9 mouse cellular contexts compared by ENCODE assay signal in the genomic region with DNA sequence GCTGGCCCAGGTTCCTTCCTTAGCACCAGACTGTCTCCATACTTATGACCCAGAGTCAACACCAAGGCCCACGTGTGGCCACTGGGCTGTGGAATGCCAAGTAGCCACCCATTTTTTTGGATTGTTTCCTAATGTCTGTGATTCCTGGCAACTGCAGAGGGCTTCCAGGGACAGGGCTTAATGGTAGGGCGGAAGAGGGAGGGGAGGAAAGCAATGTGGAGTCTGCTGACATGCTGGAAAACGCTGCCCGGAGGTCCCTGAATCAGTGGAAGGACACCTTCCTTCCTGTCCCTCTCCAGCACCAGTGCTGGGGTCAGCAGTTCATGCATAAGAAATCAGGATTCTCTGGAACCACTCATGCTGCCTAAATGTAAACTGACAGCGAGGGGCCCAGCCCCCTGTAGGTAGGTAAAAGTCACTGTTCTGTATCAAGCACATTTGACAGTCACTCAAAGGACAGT.
DNase-seq lines count a peak whose midpoint lies in the region; ATAC-seq and TF ChIP-seq lines count a peak whose summit lies in the region.
"Had no signal": no experiment of that assay in that cellular context is flagged by ENCODE, and none has a peak within 500 bp of the region (broad histone marks: within the 10 kb centered on the region; RNA-seq: fewer than 3 reads in every experiment).

No protein-coding gene starts in this region.

- 42% methylated on average over 5 of the region's 5 CpGs for WGBS in liver, embryonic 15.5 days (ENCODE audit: insufficient replicate concordance)

- DNase-seq in adrenal gland, adult 8-10 months, result peak; percentile 32
- DNase-seq in embryo, embryonic 10.5 days (ENCODE audit: low spot score), result peak; percentile 44
- peak; percentile 42 to 45 for DNase-seq in heart, postnatal 14 days
- no peak for DNase-seq in layer of hippocampus, adult 9-10 months (ENCODE audit: low spot score)
- DNase-seq in left cerebral cortex, adult 2 months (ENCODE audit: extremely low spot score in 1 of 2, low spot score in 2 of 2), result no peak
- DNase-seq in urinary bladder, postnatal 10 days (ENCODE audit: low spot score), result no peak

- TF ChIP-seq CTCF in left cerebral cortex, adult 2 months (IDR thresholded peaks at IDR 0.05), result no peak

- H3K27me3 ChIP-seq in liver, embryonic 15.5 days, result no peaks in the 10 kb centered on the region
- H3K27me3 ChIP-seq: midbrain, embryonic 12.5 days had no signal

- H3K4me2 ChIP-seq in liver, embryonic 15.5 days, result no peak overlapping the region
- H3K4me2 ChIP-seq: midbrain, embryonic 12.5 days had no signal

- intact Hi-C loops in heart, postnatal 14 days (cut with DNase I), result loop anchor here (5.0 kb wide), 4 partner anchors 38 to 112 kb away; a partner anchor contains a TSS
- intact Hi-C loops in left cerebral cortex, adult 2 months (cut with DNase I), result no loop called here

- H3K36me3 ChIP-seq in liver, embryonic 15.5 days (replicated peaks), result no peaks in the 10 kb centered on the region
- H3K36me3 ChIP-seq: midbrain, embryonic 12.5 days had no signal

- no peak overlapping the region for H3K27ac ChIP-seq in liver, embryonic 15.5 days (replicated peaks)
- no peak overlapping the region for H3K27ac ChIP-seq in left cerebral cortex, adult 2 months
- H3K27ac ChIP-seq: midbrain, embryonic 12.5 days had no signal

- H3K9ac ChIP-seq in liver, embryonic 15.5 days, result no peak overlapping the region
- H3K9ac ChIP-seq: midbrain, embryonic 12.5 days had no signal

- H3K4me3 ChIP-seq in liver, embryonic 15.5 days (replicated peaks), result no peak overlapping the region
- H3K4me3 ChIP-seq in left cerebral cortex, adult 2 months, result no peak overlapping the region
- H3K4me3 ChIP-seq: midbrain, embryonic 12.5 days had no signal

- no peaks in the 10 kb centered on the region for H3K9me3 ChIP-seq in liver, embryonic 15.5 days (replicated peaks)
- H3K9me3 ChIP-seq: midbrain, embryonic 12.5 days had no signal

- no peaks in the 10 kb centered on the region for H3K4me1 ChIP-seq in liver, embryonic 15.5 days (replicated peaks)

- 0 out of 2 replicates have a peak, but pooled peaks have one; percentile 25 for ATAC-seq in liver, embryonic 15.5 days (ENCODE audit: insufficient read depth)
- no peak for ATAC-seq in erythroblast, adult 5-6 weeks (replicated peaks; ENCODE audit: low FRiP score, poor library complexity, severe bottlenecking)

Comparison
In these comparisons a context has a peak if more than half of its experiments do, and no peak if none do; other contexts are left out.
1. DNase-seq: peak in adrenal gland, adult 8-10 months (single experiment), embryo, embryonic 10.5 days (single experiment) and heart, postnatal 14 days (2 of 2); none in layer of hippocampus, adult 9-10 months (single experiment), left cerebral cortex, adult 2 months (0 of 2) and urinary bladder, postnatal 10 days (single experiment).